Comparison of ENCODE assay signal across 8 mouse cellular contexts in genomic region chr3:70003955-70004354, GRCm38 (mm10). TPM values are rescaled to one million over a fixed set of nuclear protein-coding genes. Genes with fewer than 3 reads are reported as not detected.
DNase-seq lines count a peak whose midpoint lies in the region; ATAC-seq and TF ChIP-seq lines count a peak whose summit lies in the region.
"Had no signal": no experiment of that assay in that cellular context is flagged by ENCODE, and none has a peak within 500 bp of the region (broad histone marks: within the 10 kb centered on the region; RNA-seq: fewer than 3 reads in every experiment).

No protein-coding gene starts in this region.

- no peak overlapping the region for H3K4me2 ChIP-seq in lung, postnatal 0 days (replicated peaks; ENCODE audit: low read depth, low read length)
- H3K4me2 ChIP-seq in hindbrain, embryonic 16.5 days (ENCODE audit: low read length): no peak overlapping the region
- H3K4me2 ChIP-seq in neural tube, embryonic 15.5 days: no peak overlapping the region; the same call in 1 of the 2 replicates
- H3K4me2 ChIP-seq: lung, embryonic 15.5 days had no signal

- H3K36me3 ChIP-seq in lung, postnatal 0 days (ENCODE audit: insufficient read depth, low read length): no peaks in the 10 kb centered on the region
- no peaks in the 10 kb centered on the region for H3K36me3 ChIP-seq in hindbrain, embryonic 16.5 days (ENCODE audit: control insufficient read depth, insufficient read depth, low read length)
- no peaks in the 10 kb centered on the region for H3K36me3 ChIP-seq in neural tube, embryonic 15.5 days
- H3K36me3 ChIP-seq: lung, embryonic 15.5 days had no signal

- H3K27ac ChIP-seq in lung, postnatal 0 days (ENCODE audit: low read length): no peak overlapping the region
- H3K27ac ChIP-seq in hindbrain, embryonic 16.5 days (ENCODE audit: low read depth, low read length): no peak overlapping the region
- no peak overlapping the region for H3K27ac ChIP-seq in neural tube, embryonic 15.5 days (replicated peaks)
- H3K27ac ChIP-seq: lung, embryonic 15.5 days had no signal

- H3K9ac ChIP-seq in lung, postnatal 0 days (replicated peaks; ENCODE audit: low read depth): no peak overlapping the region
- H3K9ac ChIP-seq in hindbrain, embryonic 16.5 days (ENCODE audit: low read depth, low read length): no peak overlapping the region
- no peak overlapping the region for H3K9ac ChIP-seq in neural tube, embryonic 15.5 days (replicated peaks)
- H3K9ac ChIP-seq: lung, embryonic 15.5 days had no signal

- WGBS in lung, postnatal 0 days: 48% methylated on average over 7 of the region's 7 CpGs
- WGBS in hindbrain, embryonic 16.5 days: 37% methylated on average over 7 of the region's 7 CpGs
- 33% methylated on average over 7 of the region's 7 CpGs for WGBS in neural tube, embryonic 15.5 days

- no peak for TF ChIP-seq EP300 in lung, postnatal 0 days (IDR thresholded peaks at IDR 0.05)

- no peaks in the 10 kb centered on the region for H3K4me1 ChIP-seq in lung, postnatal 0 days (ENCODE audit: insufficient read depth, low read depth, low read length)
- no peaks in the 10 kb centered on the region for H3K4me1 ChIP-seq in hindbrain, embryonic 16.5 days (ENCODE audit: control insufficient read depth, insufficient read depth, low read depth, low read length)
- peaks cover 4% of the 10 kb centered on the region; the same call in 1 of the 2 replicates for H3K4me1 ChIP-seq in neural tube, embryonic 15.5 days
- H3K4me1 ChIP-seq: lung, embryonic 15.5 days had no signal

- no peaks in the 10 kb centered on the region for H3K9me3 ChIP-seq in lung, postnatal 0 days (ENCODE audit: low read length)
- no peaks in the 10 kb centered on the region for H3K9me3 ChIP-seq in hindbrain, embryonic 16.5 days (ENCODE audit: control insufficient read depth, low read length)
- no peaks in the 10 kb centered on the region for H3K9me3 ChIP-seq in neural tube, embryonic 15.5 days (replicated peaks)
- H3K9me3 ChIP-seq: lung, embryonic 15.5 days had no signal

- ATAC-seq in lung, postnatal 0 days: no peak
- peak; percentile 61 for ATAC-seq in hindbrain, embryonic 16.5 days
- ATAC-seq in neural tube, embryonic 15.5 days (ENCODE audit: low FRiP score): peak; percentile 66; the same call in 1 of the 2 replicates

- intact Hi-C loops in heart, postnatal 14 days (cut with DNase I): no loop called here

- no peaks in the 10 kb centered on the region for H3K27me3 ChIP-seq in lung, postnatal 0 days (replicated peaks; ENCODE audit: insufficient read depth, low read length)
- no peaks in the 10 kb centered on the region for H3K27me3 ChIP-seq in hindbrain, embryonic 16.5 days (replicated peaks; ENCODE audit: control insufficient read depth, insufficient read depth, low read length)
- no peaks in the 10 kb centered on the region for H3K27me3 ChIP-seq in neural tube, embryonic 15.5 days (replicated peaks)
- H3K27me3 ChIP-seq: lung, embryonic 15.5 days had no signal

- no peak overlapping the region for H3K4me3 ChIP-seq in lung, postnatal 0 days (ENCODE audit: low read depth, low read length)
- H3K4me3 ChIP-seq in hindbrain, embryonic 16.5 days (ENCODE audit: low read length): no peak overlapping the region
- no peak overlapping the region for H3K4me3 ChIP-seq in neural tube, embryonic 15.5 days (replicated peaks)
- H3K4me3 ChIP-seq: lung, embryonic 15.5 days had no signal

- no peak for DNase-seq in lung, postnatal 0 days (ENCODE audit: low spot score)
- no peak for DNase-seq in lung, postnatal 4 days
- DNase-seq in embryo, embryonic 9.5 days (ENCODE audit: extremely low spot score): peak; percentile 54
- DNase-seq in spleen, postnatal 14 days (ENCODE audit: low spot score in 2 of 2): no peak
- no peak for DNase-seq in heart, postnatal 14 days

- TF ChIP-seq CTCF in lung, postnatal 0 days (IDR thresholded peaks at IDR 0.05): peak; percentile 38

RNA-seq across cellular contexts. Expression of gene Otol1, which starts 3.5 kb away (rescaled TPM):
- not detected in 2 replicates for polyA plus RNA-seq in lung, postnatal 0 days (2015; fragmentation: Nextera tagmentation; extraction: Ambion mirVana)
- polyA plus RNA-seq in hindbrain, embryonic 16.5 days (2015; fragmentation: Nextera tagmentation; extraction: Ambion mirVana): 0.09 TPM in 2 replicates
- not detected in 2 replicates for polyA plus RNA-seq in neural tube, embryonic 15.5 days (2015; fragmentation: Nextera tagmentation; extraction: Ambion mirVana)
- total RNA-seq in heart, postnatal 14 days (2021): not detected
- polyA plus RNA-seq: lung, embryonic 15.5 days had no signal
